Mouse (Mus musculus) hindbrain, embryonic 15.5 days (tissue): ENCODE measurements around the gene A630001G21Rik. TPM values are rescaled to one million over a fixed set of nuclear protein-coding genes. Genes with fewer than 3 reads are reported as not detected.

Source experiments
- ATAC-seq: fragments of 200-750 bp; cut with Nextera tagmentation; 2 replicates; pipeline ENCODE4 v1.8.0; 2017; ENCODE audit warnings: low read depth, moderate number of reproducible peaks, moderate TSS enrichment; ENCODE audit not compliant: low FRiP score
- H3K27ac ChIP-seq: fragments of 300-500 bp; sonication (generic); replicated peaks from 2 replicates; pipeline ENCODE4 v1.5.1; 2015; ENCODE audit warnings: mild to moderate bottlenecking, inconsistent platforms
- H3K27me3 ChIP-seq: fragments of 300-500 bp; sonication (generic); 2 replicates; pipeline ENCODE4 v1.6.1; 2015; ENCODE audit warnings: control low read depth, inconsistent platforms
- H3K36me3 ChIP-seq: fragments of 300-500 bp; sonication (generic); 2 replicates; pipeline ENCODE4 v1.6.1; 2015; ENCODE audit warnings: control low read depth, inconsistent platforms
- H3K4me1 ChIP-seq: fragments of 300-500 bp; sonication (generic); replicated peaks from 2 replicates; pipeline ENCODE4 v1.6.1; 2015; ENCODE audit warnings: control low read depth, inconsistent platforms
- H3K4me2 ChIP-seq: fragments of 300-500 bp; sonication (generic); 2 replicates; pipeline ENCODE4 v1.6.1; 2015; ENCODE audit warnings: moderate library complexity, mild to moderate bottlenecking, inconsistent platforms
- H3K4me3 ChIP-seq: fragments of 300-500 bp; sonication (generic); 2 replicates; pipeline ENCODE4 v1.5.1; 2015; ENCODE audit warnings: mild to moderate bottlenecking, inconsistent platforms
- H3K9ac ChIP-seq: fragments of 300-500 bp; sonication (generic); 2 replicates; pipeline ENCODE4 v1.6.1; 2015; ENCODE audit warnings: inconsistent platforms
- H3K9me3 ChIP-seq: fragments of 300-500 bp; sonication (generic); 2 replicates; pipeline ENCODE4 v1.6.1; 2016; ENCODE audit warnings: control low read depth, inconsistent platforms
- WGBS: fragments of 180-500 bp; shearing (Covaris S2); methylation state at CpG from one replicate; pipeline ENCODE4 v1.1.7; 2015; 5-methylcytosine and 5-hydroxymethylcytosine counted together
- polyA plus RNA-seq: library from polyadenylated mRNA; unstranded; fragments of >200 nt; fragmentation: Nextera tagmentation; extraction: Ambion mirVana; gene quantifications from 2 replicates; pipeline ENCODE4 v1.2.1, GENCODE M21; 2015

The A630001G21Rik gene
- polyA plus RNA-seq, 1 experiment from 2014 or later, result 0.61 TPM

DNA sequence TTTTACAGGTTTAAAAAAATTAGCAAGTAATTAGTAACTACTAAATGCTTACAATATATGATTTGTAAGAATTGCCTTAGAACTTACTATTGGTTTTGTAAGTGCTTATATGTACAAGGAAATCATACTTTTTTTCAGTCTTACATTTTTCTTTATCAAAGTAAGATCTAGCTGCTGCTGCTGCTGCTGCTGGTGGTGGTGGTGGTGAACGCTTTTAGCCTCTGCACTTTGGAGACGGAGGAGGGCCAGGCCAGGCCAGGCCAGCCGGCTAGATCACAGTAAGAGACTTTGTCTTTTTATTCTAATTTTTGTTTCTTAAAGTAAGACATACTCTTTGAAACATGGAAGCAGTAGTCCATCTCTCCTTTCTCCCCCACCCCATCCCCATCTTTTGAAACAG, 16.8 kb upstream of the A630001G21Rik start:
- H3K27me3 ChIP-seq, result no peaks in the 10 kb centered on the region
- 52% methylated on average over 3 of the region's 3 CpGs for WGBS
- H3K4me3 ChIP-seq, result no peak overlapping the region
- ATAC-seq, result no peak
- H3K4me2 ChIP-seq, result peak overlapping the region; percentile 79
- no peak overlapping the region for H3K27ac ChIP-seq
- H3K36me3 ChIP-seq, result no peaks in the 10 kb centered on the region
- H3K9ac ChIP-seq, result no peak overlapping the region
- H3K4me1 ChIP-seq, result peaks cover 22% of the 10 kb centered on the region
- no peaks in the 10 kb centered on the region for H3K9me3 ChIP-seq

DNA sequence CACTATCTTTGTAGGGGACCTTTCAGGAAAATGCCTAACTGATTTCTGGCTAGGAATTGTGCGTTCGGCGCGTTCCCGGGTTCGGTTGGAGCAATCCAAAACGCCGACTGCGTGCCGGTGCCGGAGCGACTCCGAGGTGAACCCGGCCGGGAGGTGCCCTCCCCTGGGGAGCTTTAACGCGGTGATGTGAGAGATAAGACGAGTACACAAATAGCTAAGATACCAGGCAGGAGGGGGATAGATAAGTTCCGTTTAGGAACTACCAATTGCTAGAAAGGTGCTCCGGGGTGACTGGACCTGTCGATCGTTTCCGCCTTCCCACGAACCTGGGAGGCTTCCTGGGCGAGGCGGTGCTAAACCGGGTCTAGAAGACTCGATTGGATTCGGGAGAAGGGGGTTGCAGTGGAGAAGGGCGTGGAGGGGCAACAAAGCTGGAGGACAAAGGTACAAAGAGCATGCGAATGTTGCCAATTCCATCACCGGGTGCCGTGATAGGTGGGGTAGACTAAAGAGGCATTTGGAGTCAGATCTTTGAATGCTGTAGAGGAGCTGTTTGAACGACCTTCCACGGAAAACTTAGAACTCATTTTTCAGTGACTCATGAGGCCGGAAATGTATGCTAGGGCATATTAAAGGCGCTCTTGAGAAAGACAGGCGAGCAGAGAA, 15.8 kb upstream of the A630001G21Rik start:
- Histone ChIP-seq H3K36me3 (no peaks in the 10 kb centered on the region), H3K4me1 (peaks cover 22% of the 10 kb centered on the region), H3K4me3 (peak overlapping the region; percentile 88), H3K27ac (peak overlapping the region; percentile 92), H3K27me3 (no peaks in the 10 kb centered on the region), H3K9me3 (no peaks in the 10 kb centered on the region), H3K4me2 (peak overlapping the region; percentile 79), H3K9ac (peak overlapping the region; percentile 93)
- WGBS, result under 1% methylated on average over 38 of the region's 38 CpGs
- ATAC-seq, result peak; percentile 40

- Histone ChIP-seq H3K27me3 (no peaks in the 10 kb centered on the region), H3K27ac (peak within 1 kb of the TSS; percentile 92), H3K36me3 (no peaks in the 10 kb centered on the region), H3K9ac (peak within 1 kb of the TSS; percentile 93), H3K4me3 (peak within 1 kb of the TSS; percentile 88), H3K9me3 (no peaks in the 10 kb centered on the region), H3K4me2 (peak within 1 kb of the TSS; percentile 79), H3K4me1 (peaks cover 22% of the 10 kb centered on the region)
- peak; percentile 96 for ATAC-seq
- WGBS, result under 1% methylated on average over 107 of the region's 118 CpGs
Observed at GRCm38 (mm10) chr1:85793208-85794105, 15.0 kb upstream of the A630001G21Rik start, which contains the start of gene Cab39. TSS of gene Cab39 (plus strand) at chr1:85793441.

DNA sequence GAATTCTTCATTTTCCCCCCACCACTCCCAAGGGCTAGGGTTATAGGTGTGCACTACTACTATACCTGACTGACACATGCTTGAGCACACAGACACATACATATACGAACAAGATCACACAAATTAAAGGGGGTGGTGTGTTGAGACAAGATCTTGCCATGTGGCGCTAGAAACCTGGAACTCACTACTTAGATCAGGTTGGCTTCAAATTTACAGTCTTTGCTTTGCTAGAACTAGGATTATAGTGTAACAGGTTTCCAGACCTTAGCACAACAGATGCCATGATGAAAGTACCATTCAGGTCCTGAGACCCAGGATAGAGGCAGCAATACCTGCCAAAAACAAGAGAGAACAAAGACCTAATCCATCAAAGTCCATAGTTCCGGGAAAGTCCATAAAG, 13.0 kb upstream of the A630001G21Rik start:
- Histone ChIP-seq H3K4me2 (no peak overlapping the region), H3K4me1 (peaks cover 14% of the 10 kb centered on the region), H3K27me3 (no peaks in the 10 kb centered on the region), H3K27ac (no peak overlapping the region), H3K4me3 (no peak overlapping the region), H3K9ac (no peak overlapping the region), H3K9me3 (no peaks in the 10 kb centered on the region), H3K36me3 (no peaks in the 10 kb centered on the region)
- no peak for ATAC-seq
- WGBS, result 91% methylated on average over 3 of the region's 3 CpGs

GRCm38 (mm10) chr1:85790565-85790964, 12.1 kb upstream of the A630001G21Rik start:
- H3K9ac ChIP-seq, result no peak overlapping the region

DNA sequence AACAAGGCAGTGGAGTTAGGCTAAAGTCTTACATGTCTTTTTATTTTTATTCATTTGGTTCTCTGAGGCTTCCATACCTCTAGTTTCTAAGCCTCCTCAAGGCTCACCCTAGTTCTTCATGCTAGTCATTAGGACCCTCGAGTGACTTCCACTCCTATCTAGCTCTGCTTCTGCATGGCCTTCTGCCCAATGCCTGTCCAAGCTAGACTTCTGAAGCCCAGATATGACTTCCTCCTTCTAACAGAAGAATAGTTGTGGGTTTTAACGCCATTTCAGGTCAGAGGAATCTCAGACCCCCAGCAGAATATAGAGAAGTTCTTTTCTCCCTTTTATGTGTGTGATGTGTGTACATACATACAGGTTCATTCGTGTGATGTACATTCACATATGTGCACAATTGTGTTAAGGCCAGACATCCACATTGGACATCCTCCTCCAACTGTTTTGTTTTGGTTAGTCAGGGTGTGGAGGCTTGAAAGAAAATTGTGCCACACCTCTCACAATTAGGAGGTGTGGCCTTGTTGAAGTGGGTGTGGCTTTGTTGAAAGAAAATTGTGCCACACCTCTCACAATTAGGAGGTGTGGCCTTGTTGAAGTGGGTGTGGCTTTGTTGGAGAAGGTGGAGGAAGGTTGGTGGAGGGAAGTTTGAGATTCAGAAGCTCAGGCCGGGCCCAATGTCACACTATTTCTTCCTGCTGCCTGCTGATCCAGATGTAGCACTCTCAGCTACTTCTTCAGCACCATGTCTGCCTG, 1.2 kb upstream of the A630001G21Rik start:
- Histone ChIP-seq H3K9me3 (no peaks in the 10 kb centered on the region), H3K36me3 (no peaks in the 10 kb centered on the region), H3K4me3 (no peak overlapping the region), H3K4me1 (no peaks in the 10 kb centered on the region), H3K4me2 (no peak overlapping the region), H3K27me3 (no peaks in the 10 kb centered on the region), H3K27ac (no peak overlapping the region), H3K9ac (no peak overlapping the region)
- 89% methylated on average over 4 of the region's 4 CpGs for WGBS
- no peak for ATAC-seq

More at GRCm38 (mm10) chr1:85790565-85790964, 12.1 kb upstream of the A630001G21Rik start:
- Histone ChIP-seq H3K4me1 (peaks cover 8% of the 10 kb centered on the region), H3K27me3 (no peaks in the 10 kb centered on the region), H3K36me3 (no peaks in the 10 kb centered on the region), H3K4me3 (no peak overlapping the region), H3K27ac (no peak overlapping the region), H3K4me2 (no peak overlapping the region), H3K9me3 (no peaks in the 10 kb centered on the region)
- WGBS, result 94% methylated on average over 3 of the region's 3 CpGs
- no peak for ATAC-seq

GRCm38 (mm10) chr1:85779012-85779411, 569 bp upstream of the A630001G21Rik start:
- Histone ChIP-seq H3K4me1 (no peaks in the 10 kb centered on the region), H3K36me3 (no peaks in the 10 kb centered on the region), H3K4me3 (no peak overlapping the region), H3K27me3 (no peaks in the 10 kb centered on the region), H3K9me3 (no peaks in the 10 kb centered on the region), H3K9ac (no peak overlapping the region), H3K4me2 (no peak overlapping the region), H3K27ac (no peak overlapping the region)
- no peak for ATAC-seq
- WGBS, result 63% methylated on average over 3 of the region's 3 CpGs

- H3K9me3 ChIP-seq, result no peaks in the 10 kb centered on the region
- H3K4me2 ChIP-seq, result no peak overlapping the region
- no peak overlapping the region for H3K27ac ChIP-seq
- 36% methylated on average over 10 of the region's 10 CpGs for WGBS
- no peak overlapping the region for H3K4me3 ChIP-seq
- H3K27me3 ChIP-seq, result no peaks in the 10 kb centered on the region
- no peaks in the 10 kb centered on the region for H3K36me3 ChIP-seq
- ATAC-seq, result no peak
- no peaks in the 10 kb centered on the region for H3K4me1 ChIP-seq
- H3K9ac ChIP-seq, result no peak overlapping the region
Observed at GRCm38 (mm10) chr1:85776154-85776553, 2.3 kb downstream of the A630001G21Rik start.

- H3K27ac ChIP-seq, result no peak overlapping the region
- WGBS, result 88% methylated on average over 7 of the region's 7 CpGs
Observed at GRCm38 (mm10) chr1:85775136-85775535, 3.3 kb downstream of the A630001G21Rik start.

DNA sequence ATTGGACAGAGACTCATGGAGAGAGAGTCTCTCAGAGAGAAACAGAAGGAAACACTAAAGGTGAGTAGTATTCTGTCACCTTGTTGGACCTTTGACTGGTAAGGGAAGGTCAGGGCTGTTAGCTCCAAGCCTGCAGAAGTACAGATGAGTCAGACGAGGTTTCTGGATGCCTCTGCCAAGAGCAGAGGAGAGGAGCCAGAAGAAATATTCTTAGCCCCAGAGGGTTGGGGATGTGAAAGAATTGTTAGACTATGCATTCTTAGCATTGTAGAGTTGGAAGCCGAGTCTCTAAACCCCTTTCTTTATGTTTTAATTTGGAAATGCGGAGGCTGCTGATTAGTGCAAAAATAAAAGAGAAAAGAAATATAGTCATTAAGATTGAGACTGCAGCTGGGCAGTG, 6.5 kb downstream of the A630001G21Rik start:
- Histone ChIP-seq H3K36me3 (no peaks in the 10 kb centered on the region), H3K9ac (no peak overlapping the region), H3K4me3 (no peak overlapping the region), H3K27me3 (no peaks in the 10 kb centered on the region), H3K9me3 (no peaks in the 10 kb centered on the region), H3K27ac (no peak overlapping the region), H3K4me1 (no peaks in the 10 kb centered on the region), H3K4me2 (no peak overlapping the region)
- no peak for ATAC-seq
- WGBS, result 80% methylated on average over 3 of the region's 3 CpGs

More at GRCm38 (mm10) chr1:85775136-85775535, 3.3 kb downstream of the A630001G21Rik start:
- H3K27me3 ChIP-seq, result no peaks in the 10 kb centered on the region
- no peak overlapping the region for H3K4me3 ChIP-seq
- ATAC-seq, result 0 out of 2 replicates have a peak, but pooled peaks have one; percentile 27
- H3K36me3 ChIP-seq, result no peaks in the 10 kb centered on the region
- H3K4me1 ChIP-seq, result no peaks in the 10 kb centered on the region
- H3K9me3 ChIP-seq, result no peaks in the 10 kb centered on the region
- H3K4me2 ChIP-seq, result no peak overlapping the region
- no peak overlapping the region for H3K9ac ChIP-seq

DNA sequence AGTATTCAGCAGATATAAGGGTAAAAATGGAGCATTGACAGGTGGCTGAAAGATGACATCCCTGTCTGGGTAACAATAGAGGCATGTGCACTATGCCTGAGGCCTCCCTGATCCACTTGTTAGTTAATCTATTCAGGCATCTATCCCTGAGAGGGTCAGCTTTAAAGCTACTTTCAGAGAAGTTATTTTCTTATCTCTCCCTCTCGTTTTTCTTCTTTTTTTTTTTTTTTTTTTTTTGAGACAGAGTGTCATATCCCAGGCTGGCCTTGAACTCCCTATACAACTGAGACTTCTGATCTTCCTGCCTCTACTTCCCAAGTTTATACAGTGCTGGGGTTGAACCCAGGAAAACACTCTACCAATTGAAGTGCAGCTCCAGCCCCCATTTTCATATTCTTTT, 10.7 kb downstream of the A630001G21Rik start:
- WGBS, result 60% methylated on average over 1 of the region's 1 CpGs

More for the DNA sequence above, 10.7 kb downstream of the A630001G21Rik start:
- Histone ChIP-seq H3K4me2 (no peak overlapping the region), H3K27me3 (no peaks in the 10 kb centered on the region), H3K9me3 (no peaks in the 10 kb centered on the region), H3K36me3 (no peaks in the 10 kb centered on the region), H3K4me1 (no peaks in the 10 kb centered on the region), H3K4me3 (no peak overlapping the region), H3K27ac (no peak overlapping the region), H3K9ac (no peak overlapping the region)
- ATAC-seq, result no peak
